Mouse (Mus musculus): ENCODE results near the gene Mif4gd. TPM values are rescaled to one million over a fixed set of nuclear protein-coding genes. Genes with fewer than 3 reads are reported as not detected.

Mif4gd gene
- polyA plus RNA-seq, 1 experiment from 2014 or later, result 41.4 TPM

DNA sequence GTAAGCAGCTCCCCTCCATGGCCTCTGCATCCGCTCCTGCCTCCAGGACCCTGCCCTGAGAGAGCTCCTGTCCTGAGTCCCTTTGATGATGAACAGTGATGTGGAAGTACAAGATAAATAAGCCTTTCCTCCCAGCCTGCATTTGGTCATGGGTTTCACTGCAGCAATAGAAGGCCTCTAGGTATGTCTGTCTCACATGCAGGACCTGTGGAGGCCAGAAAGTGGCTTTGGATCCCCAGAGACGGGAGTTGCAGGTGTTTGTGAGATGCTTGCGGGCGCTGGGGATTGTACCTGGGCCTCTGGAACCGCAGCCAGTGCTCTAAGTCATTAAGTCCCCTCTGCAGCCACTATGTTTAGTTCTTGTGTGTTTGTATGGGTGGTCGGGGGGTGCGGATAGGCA is 7.2 kb upstream of the Mif4gd start:
- Histone ChIP-seq H3K27ac (ENCODE audit: low read depth, low read length) (no peak overlapping the region), H3K4me2 (no peak overlapping the region), H3K27me3 (replicated peaks; ENCODE audit: control insufficient read depth, insufficient read depth, low read length) (no peaks in the 10 kb centered on the region), H3K9ac (ENCODE audit: low read depth, low read length) (no peak overlapping the region), H3K4me1 (replicated peaks; ENCODE audit: control insufficient read depth, insufficient read depth, low read length) (no peaks in the 10 kb centered on the region), H3K9me3 (ENCODE audit: control insufficient read depth, low read length) (no peaks in the 10 kb centered on the region), H3K36me3 (ENCODE audit: control insufficient read depth, insufficient read depth, low read length) (peaks cover 30% of the 10 kb centered on the region), H3K4me3 (ENCODE audit: low read depth, low read length) (no peak overlapping the region)
- 94% methylated on average over 7 of the region's 7 CpGs for WGBS
- ATAC-seq (replicated peaks; ENCODE audit: low FRiP score) (no peak), DNase-seq (ENCODE audit: low spot score) (no peak)

GRCm38 (mm10) chr11:115618732-115619516 is 6.2 kb upstream of the Mif4gd start:
- 90% methylated on average over 16 of the region's 16 CpGs for WGBS
- Histone ChIP-seq H3K4me1 (replicated peaks; ENCODE audit: control insufficient read depth, insufficient read depth, low read length) (peaks cover 6% of the 10 kb centered on the region; the same call in 1 of the 2 replicates), H3K27me3 (replicated peaks; ENCODE audit: control insufficient read depth, insufficient read depth, low read length) (no peaks in the 10 kb centered on the region), H3K27ac (ENCODE audit: low read depth, low read length) (no peak overlapping the region; the same call in 1 of the 2 replicates), H3K4me2 (no peak overlapping the region), H3K9me3 (ENCODE audit: control insufficient read depth, low read length) (no peaks in the 10 kb centered on the region), H3K36me3 (ENCODE audit: control insufficient read depth, insufficient read depth, low read length) (peaks cover 32% of the 10 kb centered on the region), H3K4me3 (ENCODE audit: low read depth, low read length) (no peak overlapping the region), H3K9ac (ENCODE audit: low read depth, low read length) (no peak overlapping the region)
- ATAC-seq (replicated peaks; ENCODE audit: low FRiP score) (no peak), DNase-seq (ENCODE audit: low spot score) (no peak)

GRCm38 (mm10) chr11:115618001-115618400 is 5.2 kb upstream of the Mif4gd start:
- Histone ChIP-seq H3K9me3 (ENCODE audit: control insufficient read depth, low read length) (no peaks in the 10 kb centered on the region), H3K4me3 (ENCODE audit: low read depth, low read length) (no peak overlapping the region), H3K27me3 (replicated peaks; ENCODE audit: control insufficient read depth, insufficient read depth, low read length) (no peaks in the 10 kb centered on the region), H3K4me2 (no peak overlapping the region), H3K36me3 (ENCODE audit: control insufficient read depth, insufficient read depth, low read length) (peaks cover 32% of the 10 kb centered on the region), H3K27ac (ENCODE audit: low read depth, low read length) (no peak overlapping the region), H3K9ac (ENCODE audit: low read depth, low read length) (no peak overlapping the region), H3K4me1 (replicated peaks; ENCODE audit: control insufficient read depth, insufficient read depth, low read length) (peaks cover 12% of the 10 kb centered on the region)
- ATAC-seq (replicated peaks; ENCODE audit: low FRiP score) (no peak), DNase-seq (ENCODE audit: low spot score) (no peak)
- 84% methylated on average over 2 of the region's 2 CpGs for WGBS

GRCm38 (mm10) chr11:115616893-115617292 is 4.1 kb upstream of the Mif4gd start:
- no peak for ATAC-seq (replicated peaks; ENCODE audit: low FRiP score)
- H3K36me3 ChIP-seq (ENCODE audit: control insufficient read depth, insufficient read depth, low read length), result peaks cover 25% of the 10 kb centered on the region
- peaks cover 14% of the 10 kb centered on the region for H3K4me1 ChIP-seq (replicated peaks; ENCODE audit: control insufficient read depth, insufficient read depth, low read length)

GRCm38 (mm10) chr11:115616371-115616770 is 3.6 kb upstream of the Mif4gd start:
- no peak overlapping the region for H3K27ac ChIP-seq (ENCODE audit: low read depth, low read length)
- H3K9me3 ChIP-seq (ENCODE audit: control insufficient read depth, low read length), result no peaks in the 10 kb centered on the region
- H3K4me1 ChIP-seq (replicated peaks; ENCODE audit: control insufficient read depth, insufficient read depth, low read length), result peaks cover 17% of the 10 kb centered on the region
- WGBS, result 93% methylated on average over 7 of the region's 7 CpGs
- no peak overlapping the region for H3K9ac ChIP-seq (ENCODE audit: low read depth, low read length)
- ATAC-seq (replicated peaks; ENCODE audit: low FRiP score) (no peak), DNase-seq (ENCODE audit: low spot score) (no peak)
- peaks cover 24% of the 10 kb centered on the region for H3K36me3 ChIP-seq (ENCODE audit: control insufficient read depth, insufficient read depth, low read length)
- H3K4me2 ChIP-seq, result no peak overlapping the region
- H3K27me3 ChIP-seq (replicated peaks; ENCODE audit: control insufficient read depth, insufficient read depth, low read length), result no peaks in the 10 kb centered on the region
- no peak overlapping the region for H3K4me3 ChIP-seq (ENCODE audit: low read depth, low read length)

More at GRCm38 (mm10) chr11:115616893-115617292, 4.1 kb upstream of the Mif4gd start:
- Histone ChIP-seq H3K27ac (ENCODE audit: low read depth, low read length) (no peak overlapping the region), H3K4me2 (no peak overlapping the region), H3K9me3 (ENCODE audit: control insufficient read depth, low read length) (no peaks in the 10 kb centered on the region), H3K4me3 (ENCODE audit: low read depth, low read length) (no peak overlapping the region), H3K27me3 (replicated peaks; ENCODE audit: control insufficient read depth, insufficient read depth, low read length) (no peaks in the 10 kb centered on the region), H3K9ac (ENCODE audit: low read depth, low read length) (no peak overlapping the region)
- 86% methylated on average over 6 of the region's 6 CpGs for WGBS
- no peak for DNase-seq (ENCODE audit: low spot score)

- Histone ChIP-seq H3K4me1 (replicated peaks; ENCODE audit: control insufficient read depth, insufficient read depth, low read length) (peaks cover 17% of the 10 kb centered on the region), H3K36me3 (ENCODE audit: control insufficient read depth, insufficient read depth, low read length) (peaks cover 19% of the 10 kb centered on the region), H3K27ac (ENCODE audit: low read depth, low read length) (no peak overlapping the region), H3K4me2 (no peak overlapping the region), H3K9me3 (ENCODE audit: control insufficient read depth, low read length) (no peaks in the 10 kb centered on the region), H3K27me3 (replicated peaks; ENCODE audit: control insufficient read depth, insufficient read depth, low read length) (no peaks in the 10 kb centered on the region), H3K9ac (ENCODE audit: low read depth, low read length) (no peak overlapping the region), H3K4me3 (ENCODE audit: low read depth, low read length) (no peak overlapping the region)
- no peak for ATAC-seq (replicated peaks; ENCODE audit: low FRiP score)
- 88% methylated on average over 6 of the region's 6 CpGs for WGBS
- no peak for DNase-seq (ENCODE audit: low spot score)
Observed at GRCm38 (mm10) chr11:115615875-115616274, 3.1 kb upstream of the Mif4gd start.

- Histone ChIP-seq H3K27me3 (replicated peaks; ENCODE audit: control insufficient read depth, insufficient read depth, low read length) (no peaks in the 10 kb centered on the region), H3K4me1 (replicated peaks; ENCODE audit: control insufficient read depth, insufficient read depth, low read length) (peaks cover 17% of the 10 kb centered on the region), H3K4me2 (no peak overlapping the region), H3K9ac (ENCODE audit: low read depth, low read length) (no peak overlapping the region), H3K36me3 (ENCODE audit: control insufficient read depth, insufficient read depth, low read length) (peaks cover 14% of the 10 kb centered on the region), H3K27ac (ENCODE audit: low read depth, low read length) (no peak overlapping the region), H3K4me3 (ENCODE audit: low read depth, low read length) (no peak overlapping the region), H3K9me3 (ENCODE audit: control insufficient read depth, low read length) (no peaks in the 10 kb centered on the region)
- 79% methylated on average over 15 of the region's 15 CpGs for WGBS
- ATAC-seq (replicated peaks; ENCODE audit: low FRiP score) (no peak), DNase-seq (ENCODE audit: low spot score) (no peak)
Observed at GRCm38 (mm10) chr11:115615108-115615825, 2.5 kb upstream of the Mif4gd start.

GRCm38 (mm10) chr11:115614346-115615107 is 1.8 kb upstream of the Mif4gd start:
- H3K27me3 ChIP-seq (replicated peaks; ENCODE audit: control insufficient read depth, insufficient read depth, low read length), result no peaks in the 10 kb centered on the region
- H3K4me2 ChIP-seq, result no peak overlapping the region
- no peak overlapping the region for H3K9ac ChIP-seq (ENCODE audit: low read depth, low read length)
- peaks cover 17% of the 10 kb centered on the region for H3K4me1 ChIP-seq (replicated peaks; ENCODE audit: control insufficient read depth, insufficient read depth, low read length)
- ATAC-seq (replicated peaks; ENCODE audit: low FRiP score) (no peak), DNase-seq (ENCODE audit: low spot score) (no peak)
- peaks cover 16% of the 10 kb centered on the region for H3K36me3 ChIP-seq (ENCODE audit: control insufficient read depth, insufficient read depth, low read length)
- H3K9me3 ChIP-seq (ENCODE audit: control insufficient read depth, low read length), result no peaks in the 10 kb centered on the region
- H3K27ac ChIP-seq (ENCODE audit: low read depth, low read length), result no peak overlapping the region
- 84% methylated on average over 10 of the region's 10 CpGs for WGBS
- no peak overlapping the region; the same call in 1 of the 2 replicates for H3K4me3 ChIP-seq (ENCODE audit: low read depth, low read length)

Data from liver, embryonic 11.5 days (tissue).